Mouse (Mus musculus) CH12.LX (cell line): ENCODE results near the gene Kif6. TPM values are rescaled to one million over a fixed set of nuclear protein-coding genes. Genes with fewer than 3 reads are reported as not detected.

Experiments used
- DNase-seq: peaks from one replicate; pipeline ENCODE4 v3.0.0-alpha.2; 2013; ENCODE audit errors: extremely low read depth
- H3K27ac ChIP-seq: 2 replicates; pipeline ENCODE4 v1.5.1; 2012; ENCODE audit warnings: low read depth, mild to moderate bottlenecking, control low read depth, moderate library complexity; ENCODE audit not compliant: insufficient read depth
- H3K27me3 ChIP-seq: replicated peaks from 2 replicates; pipeline ENCODE3; 2012; ENCODE audit warnings: inconsistent platforms
- H3K36me3 ChIP-seq, 2 experiments: replicated peaks in 1 of 2; 2 replicates each; pipeline versions ENCODE3 to v1.6.1; 2012; ENCODE audit warnings: inconsistent platforms in 1 of 2, low read length in 1 of 2, mild to moderate bottlenecking in 1 of 2, mixed read lengths in 1 of 2, moderate library complexity in 1 of 2; ENCODE audit not compliant: control insufficient read depth in 1 of 2, insufficient read depth in 1 of 2
- H3K4me1 ChIP-seq, 2 experiments: 2 replicates each; pipeline ENCODE4 v1.6.1; 2012; ENCODE audit warnings: inconsistent platforms in 1 of 2, moderate library complexity in 1 of 2; ENCODE audit not compliant: insufficient read depth in 2 of 2, control insufficient read depth in 1 of 2
- H3K4me2 ChIP-seq: 2 replicates; pipeline ENCODE4 v1.6.1; 2012; ENCODE audit warnings: low read depth, mild to moderate bottlenecking, control low read depth; ENCODE audit not compliant: poor library complexity, insufficient read depth, severe bottlenecking
- H3K4me3 ChIP-seq, 3 experiments: fragments of 150-350 bp in 1 of 3; sonication (generic) in 1 of 3; replicated peaks in 1 of 3; 2 replicates each; pipeline versions ENCODE3 to v1.5.1; 2011 to 2012; ENCODE audit warnings: low read depth in 2 of 3, low read length in 2 of 3, mild to moderate bottlenecking in 2 of 3, moderate library complexity in 2 of 3, control low read depth in 1 of 3, improper control_type of control experiment in 1 of 3, inconsistent platforms in 1 of 3, mixed read lengths in 1 of 3; ENCODE audit not compliant: poor library complexity in 1 of 3
- H3K79me2 ChIP-seq: replicated peaks from 2 replicates; pipeline ENCODE4 v1.6.1; 2012; ENCODE audit warnings: mild to moderate bottlenecking, moderate library complexity; ENCODE audit not compliant: control insufficient read depth, poor library complexity, insufficient read depth, severe bottlenecking; ENCODE audit errors: extremely low read depth
- H3K9ac ChIP-seq: 2 replicates; pipeline ENCODE4 v1.6.1; 2012; ENCODE audit warnings: low read depth, mild to moderate bottlenecking, control low read depth, moderate library complexity; ENCODE audit not compliant: insufficient read depth
- H3K9me3 ChIP-seq: replicated peaks from 2 replicates; pipeline ENCODE3; 2012; ENCODE audit warnings: low read length, inconsistent platforms, mixed read lengths
- CHD2 ChIP-seq: IDR thresholded peaks from 2 replicates; pipeline ENCODE4 v1.6.1; 2011; ENCODE audit warnings: low read length, improper control_type of control experiment
- E2F4 ChIP-seq: IDR thresholded peaks from 2 replicates; pipeline ENCODE4 v1.6.1; 2011; ENCODE audit warnings: low read depth, low read length, improper control_type of control experiment; ENCODE audit not compliant: insufficient replicate concordance
- ELF1 ChIP-seq: IDR thresholded peaks from 2 replicates; pipeline ENCODE4 v1.6.1; 2014; ENCODE audit warnings: low read depth, mild to moderate bottlenecking, inconsistent platforms, low read length, improper control_type of control experiment
- ETS1 ChIP-seq: conservative IDR thresholded peaks from 2 replicates; pipeline ENCODE4 v1.6.1; 2012; ENCODE audit warnings: low read depth, mild to moderate bottlenecking, inconsistent platforms, low read length, improper control_type of control experiment, moderate library complexity
- HCFC1 ChIP-seq: IDR thresholded peaks from 2 replicates; pipeline ENCODE4 v1.6.1; 2012; ENCODE audit warnings: low read depth, mild to moderate bottlenecking, inconsistent platforms, low read length, improper control_type of control experiment
- IRF4 ChIP-seq: IDR thresholded peaks from 2 replicates; pipeline ENCODE4 v1.6.1; 2014; ENCODE audit warnings: low read depth, mild to moderate bottlenecking, inconsistent platforms, low read length, improper control_type of control experiment
- MAFK ChIP-seq: IDR thresholded peaks from 2 replicates; pipeline ENCODE4 v1.6.1; 2011; ENCODE audit warnings: low read length, improper control_type of control experiment; ENCODE audit not compliant: insufficient replicate concordance
- MEF2A ChIP-seq: IDR thresholded peaks from 2 replicates; pipeline ENCODE4 v1.6.1; 2014; ENCODE audit warnings: low read depth, mild to moderate bottlenecking, inconsistent platforms, low read length, improper control_type of control experiment, borderline replicate concordance
- NELFE ChIP-seq: IDR thresholded peaks from 2 replicates; pipeline ENCODE4 v1.6.1; 2011; ENCODE audit warnings: low read depth, low read length, improper control_type of control experiment
- NRF1 ChIP-seq: IDR thresholded peaks from 2 replicates; pipeline ENCODE4 v1.6.1; 2014; ENCODE audit warnings: low read depth, mild to moderate bottlenecking, inconsistent platforms, low read length, improper control_type of control experiment, moderate library complexity
- PAX5 ChIP-seq: IDR thresholded peaks from 2 replicates; pipeline ENCODE4 v1.6.1; 2012; ENCODE audit warnings: low read length, inconsistent platforms, mixed read lengths
- POLR2A ChIP-seq: IDR thresholded peaks from 2 replicates; pipeline ENCODE4 v1.6.1; 2011; ENCODE audit warnings: low read depth, mild to moderate bottlenecking, improper control_type of control experiment, low read length
- SIN3A ChIP-seq: IDR thresholded peaks from 2 replicates; pipeline ENCODE4 v1.6.1; 2012; ENCODE audit warnings: low read length, improper control_type of control experiment, inconsistent platforms
- USF1 ChIP-seq: IDR thresholded peaks from 2 replicates; pipeline ENCODE4 v1.6.1; 2014; ENCODE audit warnings: low read depth, mild to moderate bottlenecking, inconsistent platforms, low read length, improper control_type of control experiment
- ZC3H11A ChIP-seq: IDR thresholded peaks from 2 replicates; pipeline ENCODE4 v1.6.1; 2012; ENCODE audit warnings: low read depth, mild to moderate bottlenecking, inconsistent platforms, low read length, improper control_type of control experiment
- ZMIZ1 ChIP-seq: IDR thresholded peaks from 2 replicates; pipeline ENCODE4 v1.6.1; 2012; ENCODE audit warnings: low read depth, mild to moderate bottlenecking, inconsistent platforms, low read length, improper control_type of control experiment
- dilution Hi-C: fragments of 300-500 bp; cut with MboI; formaldehyde crosslinking; loops from 2 replicates; pipeline ENCODE4 v1.14.3; 2020; ENCODE audit warnings: low sequenced_read_pairs; ENCODE audit not compliant: extremely low pct_unique_long_range_greater_than_20kb, extremely low pct_ligation_motif_present
- in situ Hi-C: fragments of 300-500 bp; cut with MboI; formaldehyde crosslinking; loops from 3 replicates; pipeline ENCODE4 v1.14.3; 2019; ENCODE audit warnings: low sequenced_read_pairs, low pct_ligation_motif_present, low pct_unique_long_range_greater_than_20kb, mixed read lengths
- polyA plus RNA-seq: library from polyadenylated mRNA; unstranded; fragments of >175 nt; gene quantifications from 2 replicates; pipeline ENCODE4 v1.2.1, GENCODE M21; 2012; ENCODE audit warnings: low read depth; ENCODE audit not compliant: insufficient read length
- total RNA-seq, 2 experiments: library from RNA; depleted of rRNA; stranded (reverse); fragments of 300-350 nt in 1 of 2; fragments of >200 nt in 1 of 2; gene quantifications; 2 replicates each; pipeline ENCODE4 v1.2.3; 2012 to 2014

The Kif6 gene
- total and polyA plus RNA-seq, 3 experiments, result not detected

DNA sequence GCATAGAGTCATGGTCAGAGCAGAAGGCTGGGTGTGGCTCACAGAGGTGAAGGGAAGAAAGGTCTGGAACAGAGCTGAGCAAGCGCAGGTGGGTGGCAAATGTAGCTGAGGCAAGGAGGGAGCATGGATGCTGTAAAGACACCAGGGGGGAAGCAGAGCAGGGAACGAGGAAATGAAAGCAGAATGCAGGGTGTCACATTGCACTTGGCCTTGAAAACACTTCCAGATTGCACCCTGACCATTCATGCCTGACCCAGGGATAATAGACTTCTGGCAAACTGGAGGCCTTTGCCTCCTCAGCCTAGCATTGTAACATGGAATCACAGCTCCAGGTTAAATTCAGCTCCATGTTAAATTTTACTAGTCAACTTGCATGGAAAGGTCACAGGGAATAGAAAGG lies 185.2 kb downstream of the Kif6 start:
- Histone ChIP-seq H3K4me2 (no peak overlapping the region), H3K9me3 (no peaks in the 10 kb centered on the region)
- TF ChIP-seq MAFK (no peak), ETS1 (no peak), USF1 (no peak), ZC3H11A (no peak), NRF1 (no peak), ELF1 (no peak), HCFC1 (no peak), CHD2 (no peak), POLR2A (no peak), ZMIZ1 (no peak), IRF4 (no peak), SIN3A (no peak), MEF2A (no peak), E2F4 (no peak)
- TF ChIP-seq, all 38 proteins: peak for 0
- DNase-seq, result no peak
- Histone ChIP-seq H3K27me3 (peaks cover 9% of the 10 kb centered on the region), H3K9ac (no peak overlapping the region), H3K36me3 (no peaks in the 10 kb centered on the region), H3K4me3 (no peak overlapping the region), H3K27ac (no peak overlapping the region), H3K4me1 (no peaks in the 10 kb centered on the region), H3K79me2 (no peaks in the 10 kb centered on the region)
- in situ Hi-C loops, result no loop called here
- dilution Hi-C loops, result no loop called here

- DNase-seq, result no peak
- Histone ChIP-seq H3K9ac (no peak overlapping the region), H3K4me2 (no peak overlapping the region), H3K36me3 (no peaks in the 10 kb centered on the region), H3K9me3 (no peaks in the 10 kb centered on the region), H3K27me3 (peaks cover 38% of the 10 kb centered on the region), H3K27ac (no peak overlapping the region), H3K79me2 (no peaks in the 10 kb centered on the region), H3K4me3 (no peak overlapping the region), H3K4me1 (no peaks in the 10 kb centered on the region)
- in situ Hi-C loops, result no loop called here
- dilution Hi-C loops, result no loop called here
- TF ChIP-seq NELFE (no peak), PAX5 (no peak), E2F4 (no peak), ELF1 (no peak)
Measured at GRCm38 (mm10) chr17:49807461-49807860, 192.5 kb downstream of the Kif6 start.
